In genomic region chr7:29126173-29126915, GRCm38 (mm10) we compare ENCODE assay signal across 8 mouse cellular contexts. TPM values are rescaled to one million over a fixed set of nuclear protein-coding genes. Genes with fewer than 3 reads are reported as not detected.
DNase-seq lines count a peak whose midpoint lies in the region; ATAC-seq lines count a peak whose summit lies in the region.

No protein-coding gene starts in this region.

- H3K9ac ChIP-seq in midbrain, embryonic 14.5 days (replicated peaks; ENCODE audit: low read length): no peak overlapping the region
- H3K9ac ChIP-seq in midbrain, embryonic 13.5 days (replicated peaks): no peak overlapping the region
- no peak overlapping the region for H3K9ac ChIP-seq in liver, embryonic 11.5 days (ENCODE audit: low read depth, low read length)

- no peak overlapping the region for H3K4me2 ChIP-seq in midbrain, embryonic 14.5 days (ENCODE audit: low read length)
- H3K4me2 ChIP-seq in midbrain, embryonic 13.5 days (replicated peaks): no peak overlapping the region
- H3K4me2 ChIP-seq in liver, embryonic 11.5 days: no peak overlapping the region

- no peak for ATAC-seq in midbrain, embryonic 14.5 days (ENCODE audit: low FRiP score, low TSS enrichment)
- no peak for ATAC-seq in midbrain, embryonic 13.5 days
- peak; percentile 43 to 70; a peak in 2 of 4 replicates for ATAC-seq in hematopoietic stem cell, adult 5-6 weeks (replicated peaks in 1 of 2; ENCODE audit: insufficient read depth in 1 of 2, low FRiP score in 2 of 2, low TSS enrichment in 1 of 2, low read depth in 1 of 2, poor library complexity in 2 of 2, severe bottlenecking in 2 of 2)
- no peak; the same call in 1 of the 2 replicates for ATAC-seq in liver, embryonic 11.5 days (replicated peaks; ENCODE audit: low FRiP score)
- no peak for ATAC-seq in erythroblast, adult 5-6 weeks (replicated peaks; ENCODE audit: low FRiP score, poor library complexity, severe bottlenecking)

- no peaks in the 10 kb centered on the region for H3K36me3 ChIP-seq in midbrain, embryonic 14.5 days (ENCODE audit: control insufficient read depth, insufficient read depth, low read length)
- no peaks in the 10 kb centered on the region for H3K36me3 ChIP-seq in midbrain, embryonic 13.5 days
- H3K36me3 ChIP-seq in liver, embryonic 11.5 days (ENCODE audit: control insufficient read depth, insufficient read depth, low read length): no peaks in the 10 kb centered on the region

- DNase-seq in midbrain, embryonic 14.5 days: peak; percentile 37
- DNase-seq in R1 (ENCODE audit: low read depth, low spot score): peak; percentile 87
- peak; percentile 18 to 37 for DNase-seq in cerebellum, postnatal 14 days
- peak; percentile 46 for DNase-seq in liver, embryonic 11.5 days (ENCODE audit: low spot score)
- peak; percentile 54 for DNase-seq in ovary, postnatal 36 days (ENCODE audit: low spot score)

- peaks cover 8% of the 10 kb centered on the region; the same call in 1 of the 2 replicates for H3K4me1 ChIP-seq in midbrain, embryonic 14.5 days (ENCODE audit: control insufficient read depth, insufficient read depth, low read length)
- H3K4me1 ChIP-seq in midbrain, embryonic 13.5 days (replicated peaks): peaks cover 9% of the 10 kb centered on the region
- peaks cover 15% of the 10 kb centered on the region for H3K4me1 ChIP-seq in liver, embryonic 11.5 days (replicated peaks; ENCODE audit: control insufficient read depth, insufficient read depth, low read length)

- WGBS in midbrain, embryonic 14.5 days: 36% methylated on average over 7 of the region's 7 CpGs
- WGBS in midbrain, embryonic 13.5 days: 32% methylated on average over 7 of the region's 7 CpGs
- WGBS in liver, embryonic 11.5 days: 12% methylated on average over 7 of the region's 7 CpGs

- H3K27ac ChIP-seq in midbrain, embryonic 14.5 days (replicated peaks; ENCODE audit: low read depth, low read length): no peak overlapping the region
- no peak overlapping the region for H3K27ac ChIP-seq in midbrain, embryonic 13.5 days
- H3K27ac ChIP-seq in liver, embryonic 11.5 days (ENCODE audit: low read depth, low read length): no peak overlapping the region

- no peaks in the 10 kb centered on the region for H3K27me3 ChIP-seq in midbrain, embryonic 14.5 days (ENCODE audit: control insufficient read depth, insufficient read depth, low read length)
- peaks cover 19% of the 10 kb centered on the region for H3K27me3 ChIP-seq in midbrain, embryonic 13.5 days
- H3K27me3 ChIP-seq in liver, embryonic 11.5 days (replicated peaks; ENCODE audit: control insufficient read depth, insufficient read depth, low read length): no peaks in the 10 kb centered on the region

- no peaks in the 10 kb centered on the region for H3K9me3 ChIP-seq in midbrain, embryonic 14.5 days (ENCODE audit: control insufficient read depth, low read length)
- H3K9me3 ChIP-seq in midbrain, embryonic 13.5 days: no peaks in the 10 kb centered on the region
- H3K9me3 ChIP-seq in liver, embryonic 11.5 days (ENCODE audit: control insufficient read depth, low read length): no peaks in the 10 kb centered on the region

- H3K4me3 ChIP-seq in midbrain, embryonic 14.5 days (replicated peaks; ENCODE audit: low read depth, low read length): no peak overlapping the region
- no peak overlapping the region for H3K4me3 ChIP-seq in midbrain, embryonic 13.5 days (replicated peaks)
- H3K4me3 ChIP-seq in liver, embryonic 11.5 days (ENCODE audit: low read depth, low read length): no peak overlapping the region

RNA-seq across cellular contexts. Expression of gene Ryr1, which starts 1.4 kb away (rescaled TPM):
- polyA plus RNA-seq in midbrain, embryonic 14.5 days (2014; fragmentation: Nextera tagmentation; extraction: Ambion mirVana): 5.2 and 7.8 TPM in 2 replicates
- polyA plus RNA-seq in midbrain, embryonic 13.5 days (2015; fragmentation: Nextera tagmentation; extraction: Ambion mirVana): 8.5 and 9.0 TPM in 2 replicates
- total RNA-seq in hematopoietic stem cell, adult 5-6 weeks (2017): 0.19 and 0.25 TPM in 2 replicates
- 0.52 and 0.71 TPM in 2 replicates for polyA plus RNA-seq in liver, embryonic 11.5 days (2014; fragmentation: Nextera tagmentation; extraction: Ambion mirVana)
- total RNA-seq in erythroblast, adult 5-6 weeks (2015; ENCODE audit: low replicate concordance): 0.21 TPM in 1 of 2 replicates, not detected in the other
- total RNA-seq in erythroblast, adult 5-6 weeks (2017; ENCODE audit: low replicate concordance): under 0.01 TPM in 1 of 2 replicates, not detected in the other

RNA-seq across cellular contexts. Expression of gene Rasgrp4, which starts 8.3 kb away (rescaled TPM):
- 0.70 and 0.86 TPM in 2 replicates for polyA plus RNA-seq in midbrain, embryonic 14.5 days (2014; fragmentation: Nextera tagmentation; extraction: Ambion mirVana)
- 0.40 and 0.50 TPM in 2 replicates for polyA plus RNA-seq in midbrain, embryonic 13.5 days (2015; fragmentation: Nextera tagmentation; extraction: Ambion mirVana)
- total RNA-seq in hematopoietic stem cell, adult 5-6 weeks (2017): 1.9 and 8.8 TPM in 2 replicates
- 0.57 and 0.62 TPM in 2 replicates for polyA plus RNA-seq in liver, embryonic 11.5 days (2014; fragmentation: Nextera tagmentation; extraction: Ambion mirVana)
- total RNA-seq in erythroblast, adult 5-6 weeks (2015; ENCODE audit: low replicate concordance): 3.5 and 23.4 TPM in 2 replicates
- 4.7 and 5.5 TPM in 2 replicates for total RNA-seq in erythroblast, adult 5-6 weeks (2017; ENCODE audit: low replicate concordance)

RNA-seq across cellular contexts. Expression of gene Fam98c, which starts 29.7 kb away (rescaled TPM):
- polyA plus RNA-seq in midbrain, embryonic 14.5 days (2014; fragmentation: Nextera tagmentation; extraction: Ambion mirVana): 17.7 and 21.3 TPM in 2 replicates
- 17.5 and 18.4 TPM in 2 replicates for polyA plus RNA-seq in midbrain, embryonic 13.5 days (2015; fragmentation: Nextera tagmentation; extraction: Ambion mirVana)
- total RNA-seq in hematopoietic stem cell, adult 5-6 weeks (2017): 26.5 and 29.1 TPM in 2 replicates
- polyA plus RNA-seq in liver, embryonic 11.5 days (2014; fragmentation: Nextera tagmentation; extraction: Ambion mirVana): 16.7 and 17.3 TPM in 2 replicates
- 2.1 and 4.6 TPM in 2 replicates for total RNA-seq in erythroblast, adult 5-6 weeks (2015; ENCODE audit: low replicate concordance)
- total RNA-seq in erythroblast, adult 5-6 weeks (2017; ENCODE audit: low replicate concordance): 1.5 and 2.7 TPM in 2 replicates

RNA-seq across cellular contexts. Expression of gene Ggn, which starts 43.7 kb away (rescaled TPM):
- 0.32 and 0.55 TPM in 2 replicates for polyA plus RNA-seq in midbrain, embryonic 14.5 days (2014; fragmentation: Nextera tagmentation; extraction: Ambion mirVana)
- polyA plus RNA-seq in midbrain, embryonic 13.5 days (2015; fragmentation: Nextera tagmentation; extraction: Ambion mirVana): 0.54 and 0.93 TPM in 2 replicates
- 0.63 and 1.5 TPM in 2 replicates for total RNA-seq in hematopoietic stem cell, adult 5-6 weeks (2017)
- 0.37 and 0.47 TPM in 2 replicates for polyA plus RNA-seq in liver, embryonic 11.5 days (2014; fragmentation: Nextera tagmentation; extraction: Ambion mirVana)
- total RNA-seq in erythroblast, adult 5-6 weeks (2015; ENCODE audit: low replicate concordance): not detected in 2 replicates
- total RNA-seq in erythroblast, adult 5-6 weeks (2017; ENCODE audit: low replicate concordance): not detected in 2 replicates

RNA-seq across cellular contexts. Expression of gene Spred3, which starts 43.9 kb away (rescaled TPM):
- 9.4 and 11.2 TPM in 2 replicates for polyA plus RNA-seq in midbrain, embryonic 14.5 days (2014; fragmentation: Nextera tagmentation; extraction: Ambion mirVana)
- 9.4 and 9.9 TPM in 2 replicates for polyA plus RNA-seq in midbrain, embryonic 13.5 days (2015; fragmentation: Nextera tagmentation; extraction: Ambion mirVana)
- total RNA-seq in hematopoietic stem cell, adult 5-6 weeks (2017): 5.3 and 5.6 TPM in 2 replicates
- 1.0 and 1.1 TPM in 2 replicates for polyA plus RNA-seq in liver, embryonic 11.5 days (2014; fragmentation: Nextera tagmentation; extraction: Ambion mirVana)
- 0.77 and 0.84 TPM in 2 replicates for total RNA-seq in erythroblast, adult 5-6 weeks (2015; ENCODE audit: low replicate concordance)
- 0.84 and 0.85 TPM in 2 replicates for total RNA-seq in erythroblast, adult 5-6 weeks (2017; ENCODE audit: low replicate concordance)

Comparison
In these comparisons a context has a peak if more than half of its experiments do, and no peak if none do; other contexts are left out.
1. ATAC-seq: peak in hematopoietic stem cell, adult 5-6 weeks (2 of 2); none in midbrain, embryonic 14.5 days (single experiment), midbrain, embryonic 13.5 days (single experiment), liver, embryonic 11.5 days (single experiment) and erythroblast, adult 5-6 weeks (single experiment).
2. DNase-seq: peak in every context shown above with its lines; median percentile 87 in R1; 54 in ovary, postnatal 36 days; 46 in liver, embryonic 11.5 days; 37 in midbrain, embryonic 14.5 days; 28 in cerebellum, postnatal 14 days.